Mouse (Mus musculus) thymus, postnatal 25 days (tissue): ENCODE data around the gene Mapre3.

ENCODE experiments used
- DNase-seq: peaks from one replicate; pipeline ENCODE4 v3.0.0; 2022

Gene Mapre3

GRCm38 (mm10) chr5:30814424-30815119 is at the start of gene Mapre3:
Gene Mapre3 (plus strand): TSS chr5:30814641.
- DNase-seq: peak; percentile 88

DNA sequence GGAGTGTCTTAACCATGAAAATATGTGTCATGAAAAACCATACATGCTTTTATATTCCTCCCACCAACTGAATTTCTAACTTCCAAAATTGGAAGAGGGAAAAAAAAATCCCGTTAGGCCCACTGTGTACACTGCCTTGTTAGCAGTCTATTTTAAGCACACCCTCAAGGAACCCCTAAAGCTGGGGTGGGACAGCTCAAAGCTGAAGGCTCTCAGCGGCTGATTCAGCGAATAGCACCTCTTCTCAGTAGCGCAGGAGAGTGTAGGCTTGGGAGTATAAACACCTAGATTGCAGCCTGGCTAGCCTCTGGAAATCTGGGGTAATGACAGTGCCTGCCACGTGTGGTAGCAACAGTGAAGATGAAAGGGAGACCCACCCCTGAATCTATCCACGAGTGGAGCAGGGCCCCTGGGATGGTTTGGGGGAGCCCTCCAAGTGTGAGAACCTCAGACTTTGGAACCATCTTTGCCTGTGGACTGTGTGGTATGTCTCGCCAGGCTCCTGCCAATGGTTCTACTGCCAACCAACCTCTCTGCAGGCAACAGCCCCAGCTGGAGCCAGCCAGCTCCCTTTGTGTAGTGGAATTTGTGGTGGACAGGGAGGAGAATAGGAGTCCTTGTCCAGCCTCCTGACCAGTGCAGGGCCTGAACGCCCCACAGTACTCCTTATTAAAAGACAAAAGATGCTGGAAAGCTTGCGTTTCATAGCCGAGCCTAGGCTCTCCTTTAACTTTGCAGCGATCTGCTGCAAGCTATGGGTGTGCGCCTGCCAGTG is 48.7 kb upstream of the Mapre3 start:
- no peak for DNase-seq

- DNase-seq: no peak
Observed at GRCm38 (mm10) chr5:30768082-30768481, 46.4 kb upstream of the Mapre3 start.

DNA sequence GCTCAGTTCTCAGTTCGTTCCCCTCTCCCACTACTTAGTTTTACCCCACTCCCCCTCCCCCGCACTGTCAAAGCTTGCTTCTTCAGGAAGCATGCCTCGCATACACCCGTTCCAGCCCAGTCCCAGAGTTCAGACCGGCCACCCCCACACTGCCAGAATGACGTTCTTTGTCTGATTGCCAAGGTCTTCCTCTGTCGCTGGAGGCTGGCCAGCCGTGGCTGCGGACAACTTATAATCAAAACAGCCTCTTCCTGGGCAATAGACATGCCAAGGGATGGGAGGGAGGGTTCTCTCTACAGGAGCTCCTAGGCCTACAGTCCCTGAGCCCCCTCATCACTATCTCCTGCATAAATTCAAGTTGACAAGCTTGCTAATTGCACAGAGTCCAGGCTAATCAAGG is 45.8 kb upstream of the Mapre3 start:
- DNase-seq: no peak

GRCm38 (mm10) chr5:30769075-30769474 is 45.4 kb upstream of the Mapre3 start:
- no peak for DNase-seq

- DNase-seq: peak; percentile 77
Observed at GRCm38 (mm10) chr5:30774601-30775371, 39.7 kb upstream of the Mapre3 start.

- DNase-seq: no peak
Observed at GRCm38 (mm10) chr5:30780699-30781098, 33.7 kb upstream of the Mapre3 start.

DNA sequence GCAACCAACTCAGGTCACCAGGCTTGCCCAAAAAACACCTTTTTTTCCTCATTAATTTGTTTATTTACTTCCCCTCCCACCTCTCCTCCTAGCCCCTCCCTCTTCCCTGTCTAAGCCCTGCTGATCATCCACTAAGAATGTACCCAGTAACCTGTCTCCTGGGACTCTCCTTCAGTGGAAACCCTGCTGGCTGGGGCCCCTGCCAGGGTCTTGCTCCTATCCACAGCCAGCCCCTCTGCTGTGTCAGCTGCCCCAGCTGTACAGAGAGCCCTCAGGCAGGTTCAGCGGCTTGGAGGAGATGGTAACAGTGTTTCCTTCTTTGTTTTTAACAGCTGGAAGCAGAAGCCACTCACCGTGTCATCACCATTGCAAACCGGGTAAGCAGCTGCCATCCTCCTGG is 33.3 kb upstream of the Mapre3 start:
- no peak for DNase-seq

DNA sequence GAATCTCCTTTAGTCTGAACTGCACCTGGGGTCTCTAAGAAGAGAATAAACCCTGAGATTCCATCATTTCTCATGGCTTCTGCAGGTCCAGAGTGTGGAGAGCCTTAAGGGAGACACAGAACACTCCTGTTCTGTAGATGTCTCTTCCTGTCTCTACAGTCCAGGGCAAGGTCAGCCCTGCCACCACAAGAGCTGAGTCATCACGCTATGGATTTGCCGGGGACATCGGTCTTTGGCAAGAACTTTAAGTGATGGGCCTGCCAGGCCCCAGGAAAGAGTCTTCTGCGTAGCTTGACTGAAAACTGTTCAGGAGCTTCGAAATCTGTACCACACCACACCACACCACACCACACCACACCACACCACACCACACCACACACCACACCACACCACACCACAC is 27.1 kb upstream of the Mapre3 start:
- DNase-seq: no peak

GRCm38 (mm10) chr5:30790047-30790446 is 24.4 kb upstream of the Mapre3 start:
- no peak for DNase-seq

DNA sequence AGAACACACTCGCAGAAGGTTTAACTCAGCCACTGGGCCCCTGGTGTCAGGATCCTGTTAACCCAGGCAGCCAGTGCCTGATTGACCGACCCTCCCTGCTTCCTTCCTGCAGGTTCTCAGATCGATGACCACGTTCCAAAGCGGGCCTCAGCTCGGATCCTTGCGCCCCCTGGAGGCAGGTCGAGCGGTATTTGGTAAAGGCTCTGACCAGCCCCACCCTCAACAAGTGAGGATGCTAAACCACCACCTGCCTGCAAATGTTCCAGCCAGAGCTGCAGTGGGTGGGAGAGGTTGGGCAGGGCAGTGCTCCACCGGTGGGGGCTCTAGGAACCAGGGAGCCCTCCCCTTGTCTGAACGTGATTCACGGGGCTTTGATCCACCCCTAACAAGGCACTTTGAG is 18.3 kb upstream of the Mapre3 start:
- DNase-seq: peak; percentile 70

DNA sequence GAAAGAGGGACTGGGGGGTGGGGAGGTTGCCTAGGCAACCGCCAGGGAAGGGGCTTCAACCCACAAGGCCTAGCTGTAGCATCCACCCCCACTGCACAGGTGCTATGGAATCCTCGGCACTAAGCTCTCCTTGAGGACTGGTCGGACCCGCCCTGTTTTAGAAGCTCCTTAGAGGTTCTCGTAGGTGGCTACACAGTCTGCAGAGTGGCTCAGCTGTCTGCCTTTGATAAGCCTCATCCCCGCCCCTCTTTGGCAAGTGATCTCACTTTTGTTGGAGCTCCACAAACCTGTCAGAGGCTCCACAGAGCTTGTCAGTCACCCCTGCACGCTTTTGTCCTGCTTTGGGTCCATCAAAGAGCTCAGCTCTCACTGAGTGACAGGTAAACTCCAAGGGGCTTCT is 17.0 kb upstream of the Mapre3 start:
- no peak for DNase-seq

DNA sequence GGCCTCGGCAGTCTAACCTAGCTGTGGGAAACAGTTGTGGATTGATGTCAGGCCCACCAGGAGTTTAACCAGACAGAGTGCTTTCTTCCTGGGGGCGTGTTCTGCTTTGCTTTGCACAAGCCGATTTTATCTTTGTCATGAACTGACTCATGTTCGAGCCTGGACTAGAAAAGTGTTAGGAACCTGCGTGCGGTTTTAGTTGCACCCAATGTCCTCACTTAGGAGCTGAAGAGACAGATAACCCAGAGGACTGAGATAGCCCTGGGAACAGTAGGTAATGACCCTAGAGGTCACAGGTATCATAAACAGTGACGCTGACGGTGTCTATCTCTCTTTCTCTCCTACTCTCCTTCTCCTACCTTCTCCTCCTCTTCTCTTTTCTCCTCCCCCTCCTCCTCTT is 16.5 kb upstream of the Mapre3 start:
- DNase-seq: no peak

- no peak for DNase-seq
Observed at GRCm38 (mm10) chr5:30798965-30799364, 15.5 kb upstream of the Mapre3 start.

GRCm38 (mm10) chr5:30802724-30803467 is 11.5 kb upstream of the Mapre3 start:
- DNase-seq: no peak

DNA sequence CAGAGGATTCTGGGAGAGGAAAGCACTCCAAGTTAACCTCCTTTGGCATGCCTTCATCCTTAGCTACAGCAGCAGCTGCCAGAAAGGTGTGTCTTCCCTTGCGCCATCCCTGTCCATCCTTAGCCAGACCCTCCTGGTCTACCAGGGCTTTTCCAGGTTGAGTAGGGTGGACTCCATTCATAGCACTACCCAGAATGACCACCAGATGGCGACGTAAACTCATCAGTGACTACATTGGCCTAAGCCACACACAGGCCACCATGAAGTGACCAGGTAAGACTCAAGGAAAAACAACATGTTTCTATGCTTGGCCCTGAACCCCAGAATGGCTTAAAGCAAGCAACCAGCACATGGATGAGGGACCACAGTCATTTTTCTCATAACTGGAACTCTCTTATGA is 8.3 kb upstream of the Mapre3 start:
- peak; percentile 82 for DNase-seq

DNA sequence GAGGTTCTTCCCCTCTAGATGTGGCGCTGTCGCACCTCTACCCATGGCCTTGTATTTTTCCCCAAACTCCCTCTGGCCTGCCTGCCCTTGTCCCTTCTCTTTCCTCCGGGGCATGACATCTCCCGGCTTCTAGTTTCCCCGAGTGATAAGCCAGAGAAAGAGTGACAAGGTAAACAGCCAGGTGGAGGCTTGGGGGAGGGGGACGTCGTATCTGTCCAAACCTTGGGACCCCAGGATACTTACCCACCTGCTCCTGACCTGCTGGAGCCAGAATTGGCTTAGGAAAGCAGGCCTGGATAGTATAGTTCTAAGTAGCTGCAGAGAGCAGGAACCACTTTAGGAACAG is 652 bp downstream of the Mapre3 start:
- no peak for DNase-seq

- DNase-seq: no peak
Observed at GRCm38 (mm10) chr5:30816261-30816791, 1.9 kb downstream of the Mapre3 start.

DNA sequence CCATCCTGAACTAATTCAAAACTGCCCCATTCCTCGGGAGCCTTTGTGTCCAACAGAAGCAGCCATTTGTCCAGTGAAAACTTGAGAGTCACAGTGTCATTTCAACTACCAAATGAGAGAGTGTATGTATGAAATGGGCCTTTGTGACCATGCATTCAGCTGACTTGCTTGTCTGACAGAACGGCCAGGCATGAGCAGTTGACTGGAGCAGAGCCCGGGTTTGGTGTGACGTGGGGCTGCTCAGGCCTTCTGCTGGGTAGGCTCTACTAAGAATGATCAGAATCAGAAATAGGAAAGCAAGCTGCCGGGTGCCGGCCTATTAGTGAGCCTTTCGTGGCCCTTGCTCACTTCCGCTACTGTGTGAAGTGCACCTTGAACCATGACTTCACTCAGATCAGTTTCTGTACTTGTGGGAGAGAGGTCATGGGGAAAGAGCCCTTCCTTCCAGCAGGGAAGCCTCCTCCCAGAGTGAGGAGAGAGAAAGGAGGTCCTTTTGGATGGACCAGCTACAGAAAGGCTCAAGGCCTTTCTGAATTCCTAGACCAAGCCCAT is 4.4 kb downstream of the Mapre3 start:
- DNase-seq: no peak

- DNase-seq: no peak
Observed at GRCm38 (mm10) chr5:30822689-30823088, 8.2 kb downstream of the Mapre3 start.

DNA sequence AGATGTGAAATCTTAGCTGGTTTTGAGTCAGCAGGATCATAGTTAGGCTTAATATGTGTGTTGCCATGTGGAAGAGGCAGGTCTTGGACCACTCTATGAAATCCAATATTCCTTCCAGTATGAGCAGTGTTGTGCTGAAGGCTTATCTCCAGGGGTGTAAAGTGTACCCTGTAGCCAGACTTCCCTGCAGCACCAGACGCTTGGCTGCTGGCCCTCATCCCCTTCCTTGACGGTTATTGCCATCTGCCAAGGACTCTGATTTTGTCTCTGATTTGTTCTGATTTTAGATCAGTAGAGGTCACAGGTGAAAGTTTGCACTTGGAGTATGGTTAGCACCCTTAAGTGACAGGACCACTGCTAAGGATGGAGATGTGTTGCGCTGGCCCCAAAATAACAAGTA is 8.7 kb downstream of the Mapre3 start:
- DNase-seq: no peak
